Mouse (Mus musculus): ENCODE data around the gene Filip1l.

DNA sequence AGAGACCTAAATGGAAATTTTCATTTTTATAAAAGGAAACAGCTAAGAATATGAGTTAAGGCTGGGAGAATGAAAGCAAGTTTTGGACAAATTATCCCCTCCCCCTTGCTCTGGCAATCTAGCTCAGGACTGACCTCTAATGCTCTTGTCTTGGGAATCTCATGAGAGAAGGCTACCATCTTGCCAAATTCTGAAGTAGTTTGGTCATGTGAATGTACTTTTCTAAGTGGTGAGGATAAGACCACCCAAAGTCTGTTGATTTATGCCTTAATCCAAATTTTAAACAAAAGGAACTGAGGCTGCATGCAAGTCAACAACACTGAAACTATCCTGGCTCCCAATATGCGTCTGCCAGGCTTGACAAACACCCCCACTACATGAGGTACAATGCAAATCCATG is 155.5 kb downstream of the Filip1l start:
- TF ChIP-seq POLR2A (IDR thresholded peaks at IDR 0.05; ENCODE audit: borderline replicate concordance, control insufficient read depth, low read depth, low read length) (no peak), CTCF (IDR thresholded peaks at IDR 0.05; ENCODE audit: control insufficient read depth, insufficient read depth, low read length) (no peak)
